Mouse (Mus musculus) CD4-positive helper T cell, adult 2 months (primary cell): ENCODE data around the gene Mmp27.

Experiments
- DNase-seq: peaks from one replicate; pipeline ENCODE4 v3.0.0-alpha.2; 2012; ENCODE audit warnings: low read depth, missing footprints, low spot score

Gene Mmp27

DNA sequence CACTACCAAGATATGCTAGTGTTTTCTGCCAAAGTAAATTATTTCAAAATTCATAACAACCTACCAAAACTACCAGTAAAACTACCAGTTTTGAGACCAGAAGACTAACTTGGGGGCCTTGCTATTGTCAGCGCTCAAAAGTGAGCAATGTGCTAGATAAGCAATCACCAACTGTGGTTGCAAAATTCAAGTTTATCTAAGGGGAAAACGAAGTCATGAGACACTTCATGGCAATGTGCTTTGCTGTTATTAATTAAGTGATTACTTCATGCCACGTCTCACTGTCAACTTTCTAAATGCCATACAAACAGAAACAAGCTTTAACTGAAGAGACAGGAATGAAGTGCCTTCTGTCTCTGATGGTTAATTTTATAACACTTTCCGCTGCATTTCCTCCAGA is at the start of gene Mmp27:
Mmp27 (plus strand) TSS at position 235 of the 400 bp plus-strand sequence.
- DNase-seq: no peak

DNA sequence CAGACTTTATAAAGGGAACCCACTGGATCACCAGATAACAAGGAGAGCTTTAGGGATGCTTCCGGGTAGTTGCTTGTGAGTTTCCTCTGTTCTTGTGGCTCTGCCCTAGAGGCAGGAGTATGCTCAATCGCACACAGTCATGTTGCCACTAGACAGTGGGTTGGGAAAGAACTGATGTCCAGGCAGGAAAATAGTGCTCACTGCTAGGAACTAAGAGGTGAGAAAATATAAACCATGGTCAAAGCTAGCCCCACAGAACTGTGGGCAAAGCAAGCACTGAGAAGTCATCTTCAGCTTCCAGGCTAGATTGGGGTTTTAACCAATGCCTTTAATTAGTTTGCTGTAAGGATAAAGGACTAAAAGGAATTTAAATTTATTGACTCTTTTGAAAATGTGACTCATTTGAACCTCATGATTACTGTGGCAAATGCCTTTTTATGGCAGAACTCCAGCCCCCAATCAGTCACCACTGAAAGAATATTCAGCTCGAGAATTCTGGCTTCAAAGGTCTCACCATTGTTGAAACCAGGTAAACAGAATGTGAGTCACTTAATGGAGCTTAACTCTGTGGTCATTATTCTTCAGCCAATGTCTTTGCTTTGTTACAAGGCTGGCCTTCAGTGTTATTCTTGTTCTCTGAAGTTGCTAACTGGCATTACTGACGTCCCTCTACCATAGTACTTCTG is 44.8 kb upstream of the Mmp27 start:
- no peak for DNase-seq

DNA sequence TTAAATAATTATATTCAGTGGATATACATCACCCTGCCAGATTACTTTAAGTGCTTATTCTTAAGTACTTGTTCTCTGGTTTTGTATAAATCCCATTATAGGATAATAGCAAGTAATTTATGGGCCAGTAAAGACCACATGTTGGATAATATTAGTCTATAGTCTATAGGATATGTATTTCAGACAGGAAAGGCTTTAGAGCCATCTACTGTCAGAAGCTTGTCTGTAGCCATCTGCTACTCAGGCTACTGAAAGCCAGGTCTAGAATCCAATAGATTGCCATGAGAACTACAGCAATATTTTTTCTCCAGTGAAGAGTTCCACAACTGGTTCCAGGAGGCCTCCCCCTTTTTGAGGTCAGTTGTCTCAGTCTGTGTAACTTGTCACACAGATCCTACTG is 28.4 kb upstream of the Mmp27 start:
- no peak for DNase-seq

DNA sequence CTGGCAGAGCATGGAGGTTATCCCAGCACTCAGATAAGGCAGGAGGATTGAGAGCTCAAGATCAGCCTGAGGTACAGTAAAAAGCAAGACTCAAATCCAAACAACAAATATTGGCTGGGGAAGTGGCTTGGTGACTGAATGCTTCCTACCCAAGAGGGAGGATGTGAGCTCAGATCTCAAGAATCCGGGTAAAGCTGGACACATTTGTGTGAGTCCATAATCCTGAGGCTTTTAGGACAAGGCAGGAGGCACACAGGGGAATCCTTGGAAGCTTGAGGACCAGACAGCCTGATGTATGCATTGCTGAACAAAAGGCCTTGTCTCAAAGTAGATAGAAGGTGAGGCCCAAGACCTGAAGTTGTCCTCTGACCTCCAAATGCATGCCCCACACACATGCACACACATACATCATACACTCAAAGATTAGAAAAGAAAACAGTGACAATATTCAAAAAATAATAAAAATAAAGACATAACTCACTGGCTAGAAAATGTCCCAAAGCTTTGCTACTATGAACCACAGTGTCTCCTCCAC is 26.2 kb upstream of the Mmp27 start:
- DNase-seq: no peak

DNA sequence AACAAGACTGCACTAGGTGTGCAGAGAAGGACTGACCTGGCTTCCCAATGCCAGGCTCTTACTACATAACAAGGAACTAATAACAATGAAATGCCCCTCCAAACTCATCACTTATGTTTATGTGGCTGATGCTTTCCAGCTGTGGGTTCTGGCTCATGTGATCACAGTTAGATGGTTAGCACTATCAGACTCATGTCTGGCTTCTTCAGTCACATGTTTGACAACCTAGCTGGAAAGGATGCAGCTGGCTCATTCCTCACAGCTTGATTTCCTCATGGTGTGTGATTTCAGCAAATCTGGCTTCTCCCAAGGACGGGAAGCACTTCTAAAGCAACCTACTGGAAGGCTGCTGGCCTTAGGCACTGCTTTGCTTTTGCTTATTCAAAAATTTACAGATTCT is 25.7 kb upstream of the Mmp27 start:
- no peak for DNase-seq

DNA sequence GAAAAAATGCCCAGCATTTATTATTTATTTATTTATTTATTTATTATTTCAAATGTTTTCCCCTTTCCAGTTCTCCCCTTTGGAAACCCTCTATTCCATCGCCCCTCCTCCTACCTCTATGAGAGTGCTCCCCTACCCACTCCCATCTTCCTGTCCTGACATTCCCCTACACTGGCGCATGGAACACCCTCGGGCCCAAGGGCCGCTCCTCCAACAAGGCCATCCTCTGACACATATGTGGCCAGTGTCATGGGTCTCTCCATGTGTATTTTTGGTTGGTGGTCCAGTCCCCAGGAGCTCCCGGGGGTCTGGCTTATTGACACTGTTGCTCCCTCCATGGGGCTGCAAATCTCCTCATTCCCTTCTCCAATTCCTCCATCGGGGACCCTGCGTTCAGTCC is 25.3 kb upstream of the Mmp27 start:
- no peak for DNase-seq

DNA sequence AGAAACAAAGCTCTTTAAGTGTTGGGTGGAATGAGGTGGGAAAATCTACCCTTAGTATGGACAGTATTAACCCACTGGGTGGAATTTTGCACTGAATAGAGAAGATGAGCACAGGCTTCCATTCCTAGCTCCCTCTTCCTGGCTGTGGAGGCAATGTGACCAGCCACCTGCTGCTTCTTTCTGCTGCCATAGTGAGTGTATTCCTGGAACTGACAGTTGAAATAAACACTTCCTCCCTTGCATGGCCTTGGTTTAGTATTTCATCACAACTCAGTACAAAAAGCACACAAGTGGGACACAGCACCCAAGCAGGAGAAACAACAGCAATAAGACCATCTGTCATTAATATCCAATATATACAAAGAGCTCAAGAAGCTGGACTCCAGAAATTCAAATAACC is 19.3 kb upstream of the Mmp27 start:
- DNase-seq: no peak

DNA sequence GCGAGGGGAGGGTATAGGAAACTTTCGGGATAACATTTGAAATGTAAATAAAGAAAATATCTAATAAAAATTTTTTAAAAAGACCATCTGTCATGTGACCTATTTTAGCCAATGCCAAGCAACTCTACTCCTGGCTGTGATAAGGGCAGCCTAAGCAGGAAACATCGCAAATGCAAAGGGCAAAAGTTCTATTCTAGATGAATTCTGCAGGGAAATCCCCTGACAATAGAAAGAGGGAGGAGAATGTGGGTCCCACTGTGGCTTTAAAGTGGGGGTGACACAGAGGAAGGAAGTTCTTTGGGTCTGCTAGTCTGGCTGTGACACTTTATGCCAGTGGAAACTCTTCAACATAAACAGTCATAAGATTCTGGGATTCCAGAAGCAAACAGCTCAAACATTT is 17.7 kb upstream of the Mmp27 start:
- peak; percentile 70 for DNase-seq

DNA sequence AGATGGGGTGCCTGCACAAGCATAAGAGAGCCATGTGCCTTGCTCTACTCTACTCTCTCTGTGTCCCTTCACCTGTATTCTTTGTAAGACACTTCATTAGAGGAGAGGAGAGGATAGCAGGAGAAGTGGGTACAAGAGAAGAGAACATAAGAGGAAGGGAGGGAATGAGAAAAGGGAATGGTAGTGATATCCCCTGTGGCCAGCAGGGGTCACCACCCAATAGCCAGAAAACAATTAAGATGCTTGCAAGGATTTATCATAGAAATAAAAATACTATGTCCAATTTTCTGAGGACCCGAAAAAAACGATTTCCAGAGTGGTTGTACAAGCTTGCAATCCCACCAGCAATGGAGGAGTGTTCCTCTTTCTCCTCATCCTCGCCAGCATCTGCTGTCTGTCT is 16.8 kb upstream of the Mmp27 start:
- peak; percentile 39 for DNase-seq

DNA sequence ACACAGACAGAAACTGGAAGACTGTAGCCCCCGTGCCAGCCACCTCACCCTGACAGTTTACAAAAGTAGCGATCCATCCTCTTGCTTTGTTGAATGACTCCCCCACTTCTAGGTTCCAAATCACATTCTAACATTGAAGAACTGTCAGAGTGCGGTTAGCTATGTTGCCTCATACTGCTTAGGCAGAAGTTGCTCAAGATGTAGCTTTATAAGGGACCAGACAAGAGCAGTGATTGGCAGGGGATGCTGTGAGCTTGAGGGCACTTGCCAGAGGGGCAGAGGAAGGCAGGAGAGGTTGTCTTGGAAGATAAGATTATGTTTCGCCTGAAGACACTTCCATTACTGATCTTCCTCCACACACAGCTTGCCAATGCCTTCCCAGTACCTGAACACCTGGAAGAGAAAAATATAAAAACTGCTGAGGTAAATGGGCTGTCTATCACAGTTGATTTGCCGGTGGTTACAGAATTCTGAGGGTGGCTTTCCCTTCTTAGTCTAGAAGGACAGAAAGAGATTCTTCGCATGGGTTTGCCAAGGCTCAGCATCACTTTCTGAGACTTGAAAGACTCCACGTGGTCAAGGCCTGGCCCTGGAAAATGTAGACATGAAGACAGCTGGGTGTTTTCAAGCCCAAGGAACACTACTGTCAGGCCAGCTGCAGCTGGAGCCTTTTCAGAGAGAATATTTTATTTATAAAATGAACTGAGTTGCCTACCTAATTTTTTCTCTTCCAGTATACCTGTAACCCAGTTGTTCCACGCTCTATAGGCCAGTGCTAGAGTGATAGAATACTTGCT is 12.8 kb upstream of the Mmp27 start, which contains the start of gene Mmp8:
Mmp8 (plus strand) TSS at position 236 of the 797 bp plus-strand sequence.
- DNase-seq: no peak

DNA sequence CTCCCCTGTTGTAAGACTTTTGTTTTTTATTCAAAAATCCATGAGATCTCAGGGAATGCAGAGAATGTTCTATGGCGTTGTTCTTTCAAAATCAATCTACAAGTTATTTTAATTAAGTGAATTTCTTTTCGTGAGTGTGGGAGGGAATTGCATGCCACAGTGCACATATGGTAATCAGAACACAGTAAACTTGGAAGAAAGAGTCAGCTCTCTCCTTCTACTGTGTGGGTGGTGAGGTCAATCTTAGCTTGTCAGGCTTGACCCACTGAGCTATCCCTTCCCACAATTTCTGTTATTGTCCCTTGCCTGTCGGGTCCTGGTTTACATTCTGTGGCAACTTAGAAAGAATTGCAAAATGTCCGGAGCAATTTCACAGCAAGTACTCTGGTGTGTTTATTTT is 11.2 kb upstream of the Mmp27 start:
- no peak for DNase-seq

DNA sequence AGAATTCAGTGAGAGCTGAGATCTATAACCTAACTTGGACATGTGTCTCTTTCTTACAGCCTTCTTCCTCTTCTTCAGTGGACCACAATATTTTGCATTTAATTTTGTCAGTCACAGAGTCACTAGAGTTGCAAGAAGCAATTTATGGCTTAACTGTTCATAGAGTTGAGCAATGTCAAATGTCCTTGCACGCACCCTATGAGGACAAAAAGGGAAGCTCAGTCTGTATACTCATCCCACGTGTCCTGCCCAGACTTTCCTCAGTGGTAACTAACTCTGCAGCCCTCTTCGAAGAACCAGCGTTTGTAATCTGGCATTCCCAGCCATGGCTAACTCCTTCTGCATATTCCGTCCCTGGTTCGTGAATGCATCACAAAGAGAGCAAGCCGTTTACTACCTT is 3.8 kb upstream of the Mmp27 start:
- DNase-seq: no peak

DNA sequence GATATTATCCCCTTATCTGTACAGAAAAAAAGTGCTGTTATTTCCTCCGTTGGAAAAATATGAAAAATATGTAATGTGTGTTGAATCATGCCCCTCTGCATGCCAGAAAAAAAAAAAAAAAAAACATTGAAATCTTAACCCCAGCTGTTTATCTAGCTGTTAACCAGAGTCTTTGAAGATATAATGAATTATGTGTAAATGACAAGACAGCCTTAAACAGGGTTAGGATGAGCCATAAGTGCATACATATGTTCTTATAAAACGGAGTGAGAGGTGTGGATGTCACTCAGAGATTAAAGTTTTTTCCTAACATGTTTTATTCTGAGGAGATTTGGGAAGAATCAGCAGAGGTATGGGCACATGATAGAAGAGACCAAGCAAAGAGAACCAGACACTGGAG is 3.3 kb upstream of the Mmp27 start:
- DNase-seq: no peak

DNA sequence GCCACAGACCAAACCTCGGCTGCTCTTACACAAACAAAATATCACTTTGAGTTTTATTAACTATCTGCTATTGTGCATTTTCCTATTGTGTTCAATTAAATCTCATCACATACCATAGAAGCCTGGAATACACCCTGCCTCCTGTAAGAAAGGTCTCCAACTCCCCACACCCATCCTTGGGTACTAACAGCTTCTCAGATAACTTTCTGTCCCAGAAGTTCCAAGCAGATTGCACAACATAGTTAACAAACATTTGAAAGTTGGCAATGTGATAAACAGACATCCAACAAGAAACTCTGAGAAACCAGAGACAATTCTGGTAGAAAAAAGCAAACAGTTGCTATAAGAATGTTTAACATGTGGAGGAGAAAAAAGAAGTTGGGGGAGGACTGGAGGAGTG is 711 bp upstream of the Mmp27 start:
- DNase-seq: no peak

DNA sequence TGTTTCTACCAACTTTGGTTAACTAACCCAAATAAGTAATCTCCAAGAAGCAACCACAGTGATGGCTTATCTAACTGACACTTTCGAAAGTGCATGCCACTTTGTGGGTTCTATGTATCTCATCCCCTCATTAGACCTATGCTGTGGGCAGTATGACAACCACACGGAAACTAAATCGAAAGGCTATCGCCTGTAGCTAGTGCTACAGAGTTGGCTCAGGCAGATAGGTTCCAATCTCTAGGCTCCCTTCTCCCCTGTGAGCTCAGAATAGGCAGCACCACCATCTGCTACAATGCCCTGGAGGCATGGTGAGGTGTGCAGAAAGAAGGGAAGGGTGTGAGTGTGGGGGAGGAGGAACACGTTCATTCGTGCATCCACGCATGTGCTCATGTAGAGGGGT is 992 bp downstream of the Mmp27 start:
- DNase-seq: peak; percentile 67

DNA sequence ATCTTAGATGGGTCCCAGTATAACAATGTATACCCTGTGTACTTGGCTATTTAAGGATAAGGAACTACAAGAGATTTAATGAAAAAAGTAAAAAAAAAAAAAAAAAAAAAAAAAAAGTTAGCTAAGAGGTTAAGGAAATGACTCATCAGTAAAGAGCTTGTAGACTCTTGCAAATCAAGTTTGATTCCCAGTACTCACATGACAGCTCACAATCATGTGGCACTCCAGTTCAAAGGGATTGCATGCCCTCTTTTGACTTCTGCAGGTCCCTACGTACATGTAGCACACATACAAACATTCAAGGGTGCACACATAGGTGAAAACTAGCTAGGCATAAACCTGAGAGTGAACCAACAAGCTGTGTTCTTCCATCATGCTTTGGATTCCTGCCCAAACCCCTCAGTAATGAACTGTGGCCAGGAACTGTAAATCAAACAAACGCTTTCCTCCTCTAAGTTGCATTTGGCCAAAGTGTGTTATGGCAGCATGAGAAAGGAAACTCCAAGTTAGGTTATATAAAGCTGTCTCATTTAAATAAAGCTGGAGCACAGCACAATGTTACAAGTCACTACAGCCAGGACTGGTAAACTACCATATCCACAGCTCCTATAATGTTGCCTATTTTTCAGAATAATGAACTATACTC is 1.6 kb downstream of the Mmp27 start:
- DNase-seq: peak; percentile 47

DNA sequence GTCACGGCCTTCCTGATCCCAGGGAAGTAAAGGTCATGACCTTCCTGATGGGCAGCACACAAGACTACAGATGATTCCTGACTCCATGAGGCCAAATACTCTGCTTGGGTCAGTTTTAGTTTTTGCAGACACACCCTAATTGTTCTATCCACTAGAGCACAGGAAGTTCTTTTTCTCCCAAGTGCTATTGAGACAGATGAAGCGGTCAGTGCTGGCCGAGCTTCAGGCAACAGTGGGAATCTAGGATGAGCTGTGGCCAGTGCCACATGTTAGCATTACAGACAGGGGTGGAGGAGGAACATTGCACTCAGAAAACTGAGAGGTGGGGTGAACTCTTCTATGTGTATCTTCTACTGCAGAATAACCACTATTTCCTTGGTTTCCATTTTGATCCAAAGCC is 4.3 kb downstream of the Mmp27 start:
- DNase-seq: no peak

DNA sequence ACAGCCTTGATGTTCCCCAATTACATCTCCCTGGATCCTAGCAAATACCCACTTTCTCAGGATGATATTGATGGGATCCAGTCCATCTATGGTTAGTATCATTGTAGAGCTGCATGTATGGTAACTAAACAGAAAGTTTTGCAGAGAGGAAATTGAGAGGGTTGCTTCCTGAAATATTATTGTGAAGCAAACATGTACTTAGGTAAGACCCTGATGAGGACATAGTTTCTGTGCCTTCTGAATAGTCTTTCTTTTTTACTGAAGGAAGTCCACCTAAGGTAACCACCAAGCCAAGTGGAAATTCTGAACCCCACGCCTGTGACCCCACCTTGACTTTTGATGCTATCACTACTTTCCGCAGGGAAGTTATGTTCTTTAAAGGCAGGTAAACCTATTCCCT is 6.2 kb downstream of the Mmp27 start:
- DNase-seq: no peak

DNA sequence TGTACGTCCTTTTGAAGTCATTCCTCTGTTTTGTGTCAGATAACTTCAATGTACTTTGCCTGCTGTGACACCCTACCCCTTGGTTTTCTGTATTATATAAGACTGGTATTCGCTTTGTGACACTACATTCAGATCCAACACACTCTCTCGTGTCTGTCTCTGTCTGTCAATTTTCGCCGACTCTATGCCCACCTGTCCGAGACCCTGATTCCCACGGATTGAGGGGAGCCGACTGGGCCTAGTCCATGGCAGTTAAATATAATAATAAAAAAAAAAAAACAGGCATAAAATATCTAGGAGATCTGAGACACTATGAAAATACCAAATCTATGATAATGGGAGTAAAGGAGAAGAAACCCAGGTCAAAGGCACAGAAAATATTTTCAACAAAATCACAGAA is 18.9 kb downstream of the Mmp27 start:
- no peak for DNase-seq

DNA sequence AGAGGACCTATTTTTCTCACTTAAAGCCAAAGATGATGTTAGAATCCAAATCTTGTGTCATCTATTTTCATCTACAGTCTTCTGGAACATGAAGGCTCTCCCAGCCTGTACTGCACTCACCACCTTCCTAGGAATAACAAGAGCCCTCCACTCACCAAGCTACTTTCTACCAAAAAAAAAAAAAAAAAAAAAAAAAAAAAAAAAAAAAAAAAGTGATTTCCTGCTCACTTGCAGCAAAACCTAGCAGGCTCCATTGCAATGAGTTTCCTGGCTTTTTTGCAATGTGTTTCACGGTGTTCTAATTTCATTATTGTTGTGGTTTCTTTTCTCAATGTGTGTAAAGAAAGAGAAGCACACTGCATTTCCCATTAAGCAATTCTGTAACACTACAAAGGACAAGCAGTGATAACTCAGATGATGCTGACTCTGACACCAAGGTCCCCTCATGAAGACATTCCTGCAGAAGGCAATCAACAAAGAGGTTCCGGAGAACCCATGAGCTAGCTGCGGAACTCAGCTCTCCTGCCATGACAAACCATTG is 22.1 kb downstream of the Mmp27 start:
- no peak for DNase-seq

DNA sequence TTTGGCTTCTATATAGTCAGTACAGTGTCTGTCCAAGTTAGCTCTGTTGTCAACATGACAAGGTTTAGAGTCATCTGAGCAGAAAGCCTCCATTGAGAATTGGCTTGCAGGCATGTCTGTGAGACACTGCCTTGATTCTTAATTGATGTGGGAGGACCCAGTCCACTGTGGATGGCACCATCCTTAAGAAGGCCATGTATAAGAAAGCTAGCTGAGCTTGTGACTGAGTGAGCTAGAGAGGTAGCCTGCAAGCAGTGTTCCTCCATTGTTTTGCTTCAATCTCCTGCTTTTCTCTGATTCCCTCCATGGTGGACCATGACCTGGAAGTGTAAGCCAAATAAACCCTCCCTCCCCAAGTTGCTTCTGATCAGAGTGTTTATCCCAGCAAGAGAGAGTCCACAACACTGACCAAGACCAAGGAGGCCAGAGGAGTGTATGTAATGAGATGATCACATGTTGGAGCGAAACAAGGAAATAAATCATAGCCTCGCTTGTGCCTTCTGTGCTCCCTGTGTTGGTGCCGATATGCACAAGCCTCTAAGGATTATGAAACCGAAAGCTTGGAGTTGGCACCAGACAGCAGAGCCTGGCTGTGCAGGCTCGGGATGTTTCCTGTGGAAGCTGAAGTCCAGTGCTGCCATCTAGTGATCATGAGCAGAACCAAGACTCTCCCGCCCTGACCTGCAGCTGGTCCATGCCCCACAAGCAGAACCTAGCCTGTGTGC is 23.8 kb downstream of the Mmp27 start:
- peak; percentile 80 for DNase-seq
